In the genomic region with DNA sequence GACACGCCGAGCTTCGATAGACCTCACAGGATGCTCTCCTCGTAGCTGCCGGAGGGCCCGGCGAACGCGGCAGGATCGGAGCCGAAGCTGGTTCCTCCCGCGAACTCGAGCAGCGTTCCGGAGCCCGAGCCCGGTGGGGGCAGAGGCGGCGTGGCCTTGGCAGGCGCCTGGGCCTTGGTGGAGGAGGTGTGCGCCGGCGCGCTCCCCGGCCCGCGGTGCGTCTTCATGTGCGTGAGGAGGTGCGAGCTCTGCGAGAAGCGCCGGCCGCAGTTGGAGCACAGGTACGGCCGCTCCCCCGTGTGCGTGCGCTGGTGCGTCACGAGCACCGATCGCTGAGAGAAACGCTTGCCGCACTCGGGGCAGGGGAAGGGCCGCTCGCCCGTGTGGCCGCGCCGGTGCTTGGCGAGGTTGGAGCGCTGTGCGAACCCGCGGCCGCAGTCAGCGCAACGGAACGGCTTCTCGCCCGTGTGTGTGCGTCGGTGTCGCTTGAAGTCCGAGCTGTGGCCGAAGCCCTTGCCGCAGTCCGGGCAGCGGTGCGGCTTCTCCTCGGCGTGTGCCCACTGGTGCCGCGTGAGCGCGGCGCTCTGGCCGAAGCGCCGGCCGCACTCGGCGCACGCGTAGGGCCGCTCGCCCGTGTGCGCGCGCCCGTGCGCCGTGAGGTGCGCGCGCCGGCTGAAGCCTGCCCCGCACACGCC, we compare ENCODE assay signal across 8 mouse cellular contexts. TPM values are rescaled to one million over a fixed set of nuclear protein-coding genes. Genes with fewer than 3 reads are reported as not detected.
A peak's percentile ranks its signal among the peaks of the same experiment; 100 is the strongest.
DNase-seq lines count a peak whose midpoint lies in the region.

No protein-coding gene starts in this region.

- WGBS in embryonic facial prominence, embryonic 10.5 days, result 2% methylated on average over 103 of the region's 103 CpGs
- whole genome bisulfite sequencing in limb, embryonic 10.5 days, result 21% methylated on average over 103 of the region's 103 CpGs

- H3K27me3 ChIP-seq in embryonic facial prominence, embryonic 10.5 days (replicated peaks; ENCODE audit: low read depth, poor library complexity, severe bottlenecking), result peaks cover 89% of the 10 kb centered on the region
- H3K27me3 ChIP-seq in limb, embryonic 10.5 days (ENCODE audit: low read depth, poor library complexity, severe bottlenecking), result peaks cover 88% of the 10 kb centered on the region

- peak overlapping the region; percentile 57 for H3K4me3 ChIP-seq in embryonic facial prominence, embryonic 10.5 days
- H3K4me3 ChIP-seq in limb, embryonic 10.5 days, result peak overlapping the region; percentile 52

- peaks cover 29% of the 10 kb centered on the region for H3K4me1 ChIP-seq in embryonic facial prominence, embryonic 10.5 days
- H3K4me1 ChIP-seq in limb, embryonic 10.5 days, result peaks cover 26% of the 10 kb centered on the region

- peaks cover 69% of the 10 kb centered on the region for H3K36me3 ChIP-seq in embryonic facial prominence, embryonic 10.5 days (replicated peaks)
- H3K36me3 ChIP-seq in limb, embryonic 10.5 days, result peaks cover 74% of the 10 kb centered on the region

- H3K9me3 ChIP-seq in embryonic facial prominence, embryonic 10.5 days, result no peaks in the 10 kb centered on the region
- no peaks in the 10 kb centered on the region for H3K9me3 ChIP-seq in limb, embryonic 10.5 days (replicated peaks)

- DNase-seq in kidney, postnatal 4 days, result peak; percentile 43 to 59
- DNase-seq in kidney, adult 11 months, result no peak
- peak; percentile 23 for DNase-seq in adrenal gland, postnatal 25 days
- peak; percentile 58 for DNase-seq in embryonic facial prominence, embryonic 10.5 days (ENCODE audit: low spot score)
- peak; percentile 68 for DNase-seq in limb, embryonic 10.5 days (ENCODE audit: low spot score)
- peak; percentile 55 for DNase-seq in right cerebral cortex, postnatal 25 days
- DNase-seq in gastrocnemius, adult 8-10 months (ENCODE audit: low spot score in 2 of 2), result no peak
- no peak for DNase-seq in layer of hippocampus, adult 18-20 months (ENCODE audit: low spot score in 2 of 2)

- H3K27ac ChIP-seq in embryonic facial prominence, embryonic 10.5 days (replicated peaks), result no peak overlapping the region; the same call in 1 of the 2 replicates
- H3K27ac ChIP-seq in limb, embryonic 10.5 days, result 0 out of 2 replicates have a peak overlapping the region, but pooled peaks have one; percentile 14

RNA-seq across cellular contexts. Expression of gene Zfp316, which starts 16.5 kb away (rescaled TPM):
- total RNA-seq in adrenal gland, postnatal 25 days (2021), result 7.4 and 11.6 TPM in 2 replicates
- 3.1 and 3.5 TPM in 2 replicates for polyA plus RNA-seq in embryonic facial prominence, embryonic 10.5 days (2016; fragmentation: Nextera tagmentation; extraction: Ambion mirVana)
- polyA plus RNA-seq in limb, embryonic 10.5 days (2016; fragmentation: Nextera tagmentation; extraction: Ambion mirVana), result 3.4 and 4.4 TPM in 2 replicates
- total RNA-seq in gastrocnemius, adult 8-10 months (2022), result 1 to 10 TPM; 3.5 to 4.8 (median 4.4) TPM
- total RNA-seq in layer of hippocampus, adult 18-20 months (2021), result 10 to 100 TPM; 23.7 to 24.7 TPM

RNA-seq across cellular contexts. Expression of gene Zfp12, which starts 18.4 kb away (rescaled TPM):
- total RNA-seq in adrenal gland, postnatal 25 days (2021), result 22.3 and 22.9 TPM in 2 replicates
- 21.7 and 22.7 TPM in 2 replicates for polyA plus RNA-seq in embryonic facial prominence, embryonic 10.5 days (2016; fragmentation: Nextera tagmentation; extraction: Ambion mirVana)
- 19.5 and 22.2 TPM in 2 replicates for polyA plus RNA-seq in limb, embryonic 10.5 days (2016; fragmentation: Nextera tagmentation; extraction: Ambion mirVana)
- 1 to 10 TPM; 5.9 to 7.8 (median 7.2) TPM for total RNA-seq in gastrocnemius, adult 8-10 months (2022)
- total RNA-seq in layer of hippocampus, adult 18-20 months (2021), result 10 to 100 TPM; 31.6 to 36.7 TPM

RNA-seq across cellular contexts. Expression of gene Spdye4a, which starts 26.6 kb away (rescaled TPM):
- not detected in 2 replicates for total RNA-seq in adrenal gland, postnatal 25 days (2021)
- not detected in 2 replicates for polyA plus RNA-seq in embryonic facial prominence, embryonic 10.5 days (2016; fragmentation: Nextera tagmentation; extraction: Ambion mirVana)
- polyA plus RNA-seq in limb, embryonic 10.5 days (2016; fragmentation: Nextera tagmentation; extraction: Ambion mirVana), result not detected in 2 replicates
- total RNA-seq in gastrocnemius, adult 8-10 months (2022), result not detected
- total RNA-seq in layer of hippocampus, adult 18-20 months (2021), result not detected

RNA-seq across cellular contexts. Expression of gene Zfp853, which starts 40.1 kb away (rescaled TPM):
- total RNA-seq in adrenal gland, postnatal 25 days (2021), result 0.24 and 0.29 TPM in 2 replicates
- not detected in 2 replicates for polyA plus RNA-seq in embryonic facial prominence, embryonic 10.5 days (2016; fragmentation: Nextera tagmentation; extraction: Ambion mirVana)
- polyA plus RNA-seq in limb, embryonic 10.5 days (2016; fragmentation: Nextera tagmentation; extraction: Ambion mirVana), result 0.06 TPM in 1 of 2 replicates, not detected in the other
- not detected for total RNA-seq in gastrocnemius, adult 8-10 months (2022)
- total RNA-seq in layer of hippocampus, adult 18-20 months (2021), result 1 to 10 TPM; 4.1 to 4.2 TPM

Comparison
In these comparisons a context has a peak if more than half of its experiments do, and no peak if none do; other contexts are left out.
1. DNase-seq: peak in kidney, postnatal 4 days (2 of 2), adrenal gland, postnatal 25 days (single experiment), embryonic facial prominence, embryonic 10.5 days (single experiment), limb, embryonic 10.5 days (single experiment) and right cerebral cortex, postnatal 25 days (single experiment); none in kidney, adult 11 months (single experiment), gastrocnemius, adult 8-10 months (0 of 2) and layer of hippocampus, adult 18-20 months (0 of 2).